Mouse (Mus musculus): ENCODE data around the gene Ephb6.

DNA sequence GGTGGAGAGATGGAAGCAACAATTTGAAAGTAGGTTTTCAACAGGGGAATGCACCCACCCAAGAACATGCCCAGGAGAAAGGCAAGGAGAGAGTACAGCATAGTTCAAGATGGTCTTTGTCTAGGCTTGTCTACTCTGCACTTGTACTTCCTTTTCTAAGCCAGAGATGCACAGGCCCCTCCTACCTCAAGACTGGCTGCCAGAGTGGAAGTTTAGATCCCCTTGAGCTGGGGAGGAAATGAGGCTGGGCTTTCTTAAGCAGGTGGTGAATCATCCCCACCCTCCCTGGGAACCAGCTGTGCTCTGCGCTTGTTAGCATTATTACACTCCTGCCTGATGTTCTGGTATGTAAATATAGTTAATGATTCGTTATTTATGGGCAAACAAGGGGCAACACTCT, 47.0 kb upstream of the Ephb6 start:
- no peak for TF ChIP-seq CTCF (conservative IDR thresholded peaks at IDR 0.05; ENCODE audit: low read length)
- TF ChIP-seq NANOG (IDR thresholded peaks at IDR 0.05; ENCODE audit: borderline replicate concordance, low read length), result no peak
